Mouse (Mus musculus) brown adipose tissue, adult 24 weeks (tissue): ENCODE data around the gene Agrn. TPM values are rescaled to one million over a fixed set of nuclear protein-coding genes. Genes with fewer than 3 reads are reported as not detected.

Source experiments
- H3K27ac ChIP-seq: fragments of 200-500 bp; replicated peaks from 2 replicates; pipeline ENCODE4 v1.5.1; 2012; ENCODE audit warnings: low read depth, mild to moderate bottlenecking, low read length
- H3K4me1 ChIP-seq: fragments of 200-500 bp; 2 replicates; pipeline ENCODE4 v1.6.1; 2012; ENCODE audit warnings: low read length, mixed read lengths; ENCODE audit not compliant: control insufficient read depth, insufficient read depth, insufficient read length
- H3K4me3 ChIP-seq: fragments of 200-500 bp; 2 replicates; pipeline ENCODE4 v1.5.1; 2012; ENCODE audit warnings: low read depth, mild to moderate bottlenecking, low read length, moderate library complexity; ENCODE audit not compliant: insufficient read depth
- polyA plus RNA-seq: library from polyadenylated mRNA; stranded (reverse); fragments of >200 nt; gene quantifications from 2 replicates; pipeline ENCODE4 v1.2.4, GENCODE M21; 2012; ENCODE audit not compliant: missing spikeins, insufficient read depth, insufficient read length

Agrn gene
- polyA plus RNA-seq, 1 experiment: 9.5 TPM

- no peak overlapping the region for H3K4me3 ChIP-seq
These were observed 60.8 kb downstream of the Agrn start for GRCm38 (mm10) chr4:156136285-156137100.

DNA sequence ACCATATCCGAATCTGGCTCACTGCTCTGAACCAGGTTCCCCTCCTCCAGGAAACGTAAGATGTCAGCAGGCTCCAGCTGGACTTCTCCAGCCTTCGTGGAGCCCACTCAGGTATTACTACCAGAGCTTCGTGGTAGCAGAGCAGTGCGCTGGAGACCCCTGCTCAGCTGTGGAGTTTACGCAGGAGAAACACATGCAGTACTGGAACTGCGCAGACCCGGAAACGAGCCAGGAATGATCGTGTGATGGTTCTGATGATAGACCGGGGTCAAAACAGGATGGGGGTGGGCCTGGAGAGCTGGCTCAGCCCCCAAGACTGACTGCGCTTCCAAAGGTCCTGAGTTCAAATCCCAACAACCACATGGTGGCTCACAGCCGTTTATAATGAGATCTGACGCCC is 61.5 kb downstream of the Agrn start:
- H3K4me1 ChIP-seq: no peaks in the 10 kb centered on the region
- H3K4me3 ChIP-seq: no peak overlapping the region
- no peak overlapping the region for H3K27ac ChIP-seq

More at GRCm38 (mm10) chr4:156136285-156137100, 60.8 kb downstream of the Agrn start:
- Histone ChIP-seq H3K27ac (no peak overlapping the region), H3K4me1 (no peaks in the 10 kb centered on the region)

- H3K4me1 ChIP-seq: no peaks in the 10 kb centered on the region
- no peak overlapping the region for H3K4me3 ChIP-seq
- H3K27ac ChIP-seq: no peak overlapping the region
These were observed 62.2 kb downstream of the Agrn start for GRCm38 (mm10) chr4:156135112-156135511.

- Histone ChIP-seq H3K4me3 (no peak overlapping the region), H3K4me1 (no peaks in the 10 kb centered on the region), H3K27ac (no peak overlapping the region)
These were observed 63.2 kb downstream of the Agrn start for GRCm38 (mm10) chr4:156133943-156134605.

DNA sequence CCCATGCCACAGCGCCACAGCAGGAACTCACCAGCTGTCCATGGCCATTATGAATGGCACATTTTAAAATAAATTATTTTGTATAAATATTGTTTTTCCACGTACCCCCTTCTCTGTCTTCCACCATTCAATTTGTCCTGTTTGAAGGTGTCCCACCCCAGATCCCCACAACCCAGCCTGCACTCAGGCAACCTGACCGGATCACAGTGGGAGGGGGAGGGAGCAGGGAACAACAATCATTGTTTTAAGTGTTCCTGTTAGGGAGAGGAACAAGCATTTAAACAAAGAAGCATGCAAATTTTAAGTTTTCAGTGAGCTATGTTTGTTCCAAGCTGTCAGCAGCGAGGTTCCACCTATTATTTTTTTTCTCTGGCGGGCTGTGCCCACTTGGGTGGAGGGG is 64.0 kb downstream of the Agrn start:
- Histone ChIP-seq H3K27ac (no peak overlapping the region), H3K4me1 (no peaks in the 10 kb centered on the region), H3K4me3 (no peak overlapping the region)

- Histone ChIP-seq H3K4me3 (no peak overlapping the region), H3K4me1 (no peaks in the 10 kb centered on the region)
These were observed 66.3 kb downstream of the Agrn start for GRCm38 (mm10) chr4:156130940-156131339.

GRCm38 (mm10) chr4:156130436-156130835 is 66.9 kb downstream of the Agrn start, which contains the start of gene Rnf223:
Gene Rnf223 (plus strand): TSS chr4:156130513.
- H3K4me1 ChIP-seq: no peaks in the 10 kb centered on the region
- H3K4me3 ChIP-seq: no peak within 1 kb of the TSS

More at GRCm38 (mm10) chr4:156130940-156131339, 66.3 kb downstream of the Agrn start:
- no peak overlapping the region for H3K27ac ChIP-seq

GRCm38 (mm10) chr4:156128746-156129145 is 68.5 kb downstream of the Agrn start:
- Histone ChIP-seq H3K4me1 (no peaks in the 10 kb centered on the region; the same call in 1 of the 2 replicates), H3K4me3 (no peak overlapping the region), H3K27ac (no peak overlapping the region)

More at GRCm38 (mm10) chr4:156130436-156130835, 66.9 kb downstream of the Agrn start, which contains the start of gene Rnf223:
- H3K27ac ChIP-seq: no peak within 1 kb of the TSS

GRCm38 (mm10) chr4:156126841-156127240 is 70.4 kb downstream of the Agrn start:
- Histone ChIP-seq H3K4me3 (no peak overlapping the region), H3K27ac (no peak overlapping the region), H3K4me1 (no peaks in the 10 kb centered on the region; the same call in 1 of the 2 replicates)

DNA sequence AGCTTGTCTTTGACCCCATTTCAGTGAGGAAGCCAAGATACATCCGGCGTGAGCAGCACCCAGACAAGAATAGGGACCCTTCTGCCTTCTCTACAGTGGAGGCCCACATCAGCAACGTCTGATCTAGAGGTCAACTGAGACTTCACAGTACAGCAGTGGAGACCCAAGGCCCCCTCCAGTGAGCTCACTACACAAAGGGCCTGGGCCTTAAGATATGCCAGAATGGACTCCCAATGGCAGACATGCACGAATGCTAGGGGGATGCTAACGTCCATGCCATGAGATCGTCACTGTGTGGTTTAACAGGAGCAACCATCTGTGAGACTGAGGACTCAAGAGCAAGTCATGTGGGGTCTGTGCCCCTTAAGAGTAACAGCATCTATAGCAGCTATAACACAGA is 71.9 kb downstream of the Agrn start:
- Histone ChIP-seq H3K4me3 (no peak overlapping the region), H3K4me1 (no peaks in the 10 kb centered on the region; the same call in 1 of the 2 replicates), H3K27ac (no peak overlapping the region)

- Histone ChIP-seq H3K27ac (no peak overlapping the region), H3K4me1 (no peaks in the 10 kb centered on the region; the same call in 1 of the 2 replicates), H3K4me3 (no peak overlapping the region)
These were observed 73.2 kb downstream of the Agrn start for GRCm38 (mm10) chr4:156124077-156124476.

Other genes starting within 250 kb of the Agrn start
- 99.7 and 136 TPM in 2 replicates for gene C1qtnf12, start 235.2 kb downstream of the Agrn start, polyA plus RNA-seq
- gene B3galt6, start 204.8 kb downstream of the Agrn start, polyA plus RNA-seq: 1.8 and 3.0 TPM in 2 replicates
- 138 and 141 TPM in 2 replicates for gene Sdf4, start 204.6 kb downstream of the Agrn start, polyA plus RNA-seq
- gene Tnfrsf4, start 183.6 kb downstream of the Agrn start, polyA plus RNA-seq: not detected in 2 replicates
- not detected in 2 replicates for gene Tnfrsf18, start 171.3 kb downstream of the Agrn start, polyA plus RNA-seq
- gene Ttll10, start 138.1 kb downstream of the Agrn start, polyA plus RNA-seq: not detected in 2 replicates
- gene 9430015G10Rik, start 87.5 kb downstream of the Agrn start, polyA plus RNA-seq: 0.48 and 3.6 TPM in 2 replicates
- not detected in 2 replicates for gene Rnf223, start 67.0 kb downstream of the Agrn start, polyA plus RNA-seq
- gene Isg15, start 3.3 kb upstream of the Agrn start, polyA plus RNA-seq: 6.1 and 11.7 TPM in 2 replicates
- gene AW011738, start 5.8 kb upstream of the Agrn start, polyA plus RNA-seq: 1.9 and 5.5 TPM in 2 replicates
- 9.9 and 25.7 TPM in 2 replicates for gene Perm1, start 18.4 kb upstream of the Agrn start, polyA plus RNA-seq
- gene Plekhn1, start 37.4 kb upstream of the Agrn start, polyA plus RNA-seq: 7.8 and 8.7 TPM in 2 replicates
- gene Noc2l, start 38.5 kb upstream of the Agrn start, polyA plus RNA-seq: 13.8 and 14.6 TPM in 2 replicates
- not detected in 2 replicates for gene Samd11, start 58.2 kb upstream of the Agrn start, polyA plus RNA-seq
- not detected in 2 replicates for gene Vmn2r-ps159, start 133.6 kb upstream of the Agrn start, polyA plus RNA-seq